Mouse (Mus musculus) MEL (cell line): Measurements from ENCODE around the gene Mfsd9. TPM values are rescaled to one million over a fixed set of nuclear protein-coding genes. Genes with fewer than 3 reads are reported as not detected.

Source experiments
- DNase-seq: peaks from one replicate; pipeline ENCODE4 v3.0.0; 2011; ENCODE audit warnings: low read depth, low spot score
- H3K27ac ChIP-seq: 2 replicates; pipeline ENCODE4 v1.5.1; 2012; ENCODE audit warnings: low read depth, mild to moderate bottlenecking, control low read depth, low read length, moderate library complexity; ENCODE audit not compliant: control insufficient read depth
- H3K27me3 ChIP-seq, 2 experiments: fragments of 150-350 bp in 1 of 2; sonication (generic) in 1 of 2; 2 replicates each; pipeline ENCODE4 v1.6.1; 2012; ENCODE audit warnings: low read length in 2 of 2, mild to moderate bottlenecking in 2 of 2, improper control_type of control experiment in 1 of 2, moderate library complexity in 1 of 2; ENCODE audit not compliant: insufficient read depth in 2 of 2, control insufficient read depth in 1 of 2
- H3K36me3 ChIP-seq, 2 experiments: 2 replicates each; pipeline ENCODE4 v1.6.1; 2012 to 2014; ENCODE audit warnings: low read length in 2 of 2, improper control_type of control experiment in 1 of 2, inconsistent platforms in 1 of 2, mild to moderate bottlenecking in 1 of 2; ENCODE audit not compliant: insufficient read depth in 2 of 2, control insufficient read depth in 1 of 2
- H3K4me1 ChIP-seq, 2 experiments: fragments of 150-350 bp in 1 of 2; sonication (generic) in 1 of 2; 2 replicates each; pipeline ENCODE4 v1.6.1; 2012; ENCODE audit warnings: low read length in 2 of 2, improper control_type of control experiment in 1 of 2, mild to moderate bottlenecking in 1 of 2; ENCODE audit not compliant: insufficient read depth in 2 of 2, control insufficient read depth in 1 of 2
- H3K4me3 ChIP-seq, 2 experiments: fragments of 150-350 bp in 1 of 2; sonication (generic) in 1 of 2; 2 replicates each; pipeline ENCODE4 v1.5.1; 2012; ENCODE audit warnings: low read depth in 2 of 2, low read length in 2 of 2, mild to moderate bottlenecking in 2 of 2, moderate library complexity in 2 of 2, control low read depth in 1 of 2, improper control_type of control experiment in 1 of 2; ENCODE audit not compliant: control insufficient read depth in 1 of 2, insufficient read depth in 1 of 2
- H3K79me2 ChIP-seq: 2 replicates; pipeline ENCODE4 v1.6.1; 2012; ENCODE audit warnings: mild to moderate bottlenecking, low read length, moderate library complexity; ENCODE audit not compliant: control insufficient read depth, poor library complexity, insufficient read depth
- H3K9ac ChIP-seq: 2 replicates; pipeline ENCODE4 v1.6.1; 2012; ENCODE audit warnings: low read depth, mild to moderate bottlenecking, control low read depth, low read length, moderate library complexity; ENCODE audit not compliant: control insufficient read depth, poor library complexity, severe bottlenecking
- H3K9me3 ChIP-seq: fragments of 150-350 bp; sonication (generic); replicated peaks from 2 replicates; pipeline ENCODE4 v1.6.1; 2012; ENCODE audit warnings: mild to moderate bottlenecking, low read length, improper control_type of control experiment, moderate library complexity; ENCODE audit not compliant: insufficient read depth
- CHD1 ChIP-seq: IDR thresholded peaks from 2 replicates; pipeline ENCODE4 v1.6.1; 2012; ENCODE audit warnings: low read depth, mild to moderate bottlenecking, inconsistent platforms, low read length, improper control_type of control experiment
- CHD2 ChIP-seq: IDR thresholded peaks from 2 replicates; pipeline ENCODE4 v1.6.1; 2011; ENCODE audit warnings: low read length, improper control_type of control experiment
- CTCF ChIP-seq, 3 experiments: IDR thresholded peaks in 2 of 3; conservative IDR thresholded peaks in 1 of 3; 2 replicates each; pipeline ENCODE4 v1.5.1; 2011 to 2012; ENCODE audit warnings: low read length in 3 of 3, low read depth in 2 of 3, mild to moderate bottlenecking in 2 of 3, improper control_type of control experiment in 1 of 3, inconsistent platforms in 1 of 3, mixed read lengths in 1 of 3, moderate library complexity in 1 of 3; ENCODE audit not compliant: control insufficient read depth in 1 of 3, insufficient read depth in 1 of 3, poor library complexity in 1 of 3, severe bottlenecking in 1 of 3
- EP300 ChIP-seq, 2 experiments: IDR thresholded peaks; 2 replicates each; pipeline ENCODE4 v1.6.1; 2011; ENCODE audit warnings: improper control_type of control experiment in 2 of 2, low read length in 2 of 2, low read depth in 1 of 2, mild to moderate bottlenecking in 1 of 2
- GATA1 ChIP-seq: IDR thresholded peaks from 2 replicates; pipeline ENCODE4 v1.6.1; 2011; ENCODE audit warnings: low read depth, low read length, improper control_type of control experiment
- MAZ ChIP-seq: IDR thresholded peaks from 2 replicates; pipeline ENCODE4 v1.6.1; 2012; ENCODE audit warnings: low read depth, mild to moderate bottlenecking, inconsistent platforms, low read length, improper control_type of control experiment
- MEF2A ChIP-seq: IDR thresholded peaks from 2 replicates; pipeline ENCODE4 v1.6.1; 2014; ENCODE audit warnings: low read depth, mild to moderate bottlenecking, inconsistent platforms, low read length, improper control_type of control experiment; ENCODE audit not compliant: poor library complexity, insufficient replicate concordance, severe bottlenecking; ENCODE audit errors: extremely low read depth
- MXI1 ChIP-seq: IDR thresholded peaks from 2 replicates; pipeline ENCODE4 v1.6.1; 2011; ENCODE audit warnings: mild to moderate bottlenecking, low read depth, low read length, improper control_type of control experiment
- MYB ChIP-seq: IDR thresholded peaks from 2 replicates; pipeline ENCODE4 v1.6.1; 2011; ENCODE audit warnings: mild to moderate bottlenecking, low read depth, low read length, improper control_type of control experiment
- MYC ChIP-seq: IDR thresholded peaks from 2 replicates; pipeline ENCODE4 v1.6.1; 2011; ENCODE audit warnings: low read depth, mild to moderate bottlenecking, low read length, improper control_type of control experiment, moderate library complexity
- POLR2AphosphoS2 ChIP-seq: IDR thresholded peaks from 2 replicates; pipeline ENCODE4 v1.6.1; 2011; ENCODE audit warnings: low read length, improper control_type of control experiment
- SIN3A ChIP-seq: IDR thresholded peaks from 2 replicates; pipeline ENCODE4 v1.6.1; 2012; ENCODE audit warnings: low read length, improper control_type of control experiment, inconsistent platforms
- TBP ChIP-seq: IDR thresholded peaks from 2 replicates; pipeline ENCODE4 v1.8.0; 2011; ENCODE audit warnings: low read depth, low read length, improper control_type of control experiment
- UBTF ChIP-seq: IDR thresholded peaks from 2 replicates; pipeline ENCODE4 v1.6.1; 2012; ENCODE audit warnings: low read depth, mild to moderate bottlenecking, inconsistent platforms, low read length, improper control_type of control experiment, moderate library complexity, borderline replicate concordance; ENCODE audit not compliant: insufficient read depth
- USF2 ChIP-seq, 2 experiments: IDR thresholded peaks; 2 replicates each; pipeline ENCODE4 v1.6.1; 2011 to 2012; ENCODE audit warnings: improper control_type of control experiment in 2 of 2, low read length in 2 of 2, borderline replicate concordance in 1 of 2, inconsistent platforms in 1 of 2, low read depth in 1 of 2, mild to moderate bottlenecking in 1 of 2; ENCODE audit not compliant: insufficient read depth in 1 of 2
- ZMIZ1 ChIP-seq: IDR thresholded peaks from 2 replicates; pipeline ENCODE4 v1.6.1; 2012; ENCODE audit warnings: low read depth, mild to moderate bottlenecking, inconsistent platforms, low read length, improper control_type of control experiment, moderate library complexity
- ZNF384 ChIP-seq: IDR thresholded peaks from 2 replicates; pipeline ENCODE4 v1.6.1; 2012; ENCODE audit warnings: low read depth, mild to moderate bottlenecking, inconsistent platforms, low read length, improper control_type of control experiment
- polyA plus RNA-seq, 2 experiments: library from polyadenylated mRNA; stranded (reverse) in 1 of 2; unstranded in 1 of 2; fragments of >175 nt in 1 of 2; fragments of >200 nt in 1 of 2; gene quantifications; 2 replicates each; pipeline versions ENCODE4 v1.2.1 to v1.2.4; 2012; ENCODE audit warnings: low replicate concordance in 2 of 2, low read depth in 1 of 2; ENCODE audit not compliant: insufficient read length in 2 of 2, insufficient read depth in 1 of 2, missing spikeins in 1 of 2
- total RNA-seq: library from RNA; depleted of rRNA; stranded (reverse); fragments of 300-350 nt; gene quantifications from 2 replicates; pipeline ENCODE4 v1.2.3, GENCODE M21; 2012; rRNA removed

The Mfsd9 gene
- total and polyA plus RNA-seq, 3 experiments: 1.0 to 1.4 TPM; not detected in 1

GRCm38 (mm10) chr1:40726051-40726450 lies 64.4 kb downstream of the Mfsd9 start:
- H3K27ac ChIP-seq: no peak overlapping the region
- DNase-seq: no peak
- no peak for TF ChIP-seq CHD2
- TF ChIP-seq USF2 (IDR thresholded peaks at IDR 0.05; ENCODE audit: borderline replicate concordance in 1 of 2, insufficient read depth in 1 of 2, low read depth in 1 of 2, low read length in 2 of 2): no peak
- TF ChIP-seq POLR2AphosphoS2: no peak
- no peak for TF ChIP-seq ZNF384
- no peak for TF ChIP-seq MYB
- no peak for TF ChIP-seq GATA1
- no peak for TF ChIP-seq MYC
- no peak for TF ChIP-seq MAZ
- TF ChIP-seq EP300 (IDR thresholded peaks at IDR 0.05; ENCODE audit: low read depth in 1 of 2, low read length in 2 of 2): no peak
- no peak for TF ChIP-seq MEF2A
- TF ChIP-seq MXI1: no peak
- TF ChIP-seq CTCF (IDR thresholded peaks at IDR 0.05 in 2 of 3, conservative IDR thresholded peaks at IDR 0.05 in 1 of 3; ENCODE audit: control insufficient read depth in 1 of 3, insufficient read depth in 1 of 3, low read depth in 2 of 3, low read length in 3 of 3, poor library complexity in 1 of 3, severe bottlenecking in 1 of 3): no peak
- TF ChIP-seq ZMIZ1: no peak
- no peak for TF ChIP-seq UBTF
- TF ChIP-seq CHD1: no peak
- no peak for TF ChIP-seq TBP
- no peak for TF ChIP-seq SIN3A
- no peaks in the 10 kb centered on the region for H3K79me2 ChIP-seq
- H3K9ac ChIP-seq: no peak overlapping the region
- no peaks in the 10 kb centered on the region for H3K36me3 ChIP-seq
- H3K4me1 ChIP-seq: no peaks in the 10 kb centered on the region
- no peaks in the 10 kb centered on the region for H3K27me3 ChIP-seq
- no peak overlapping the region for H3K4me3 ChIP-seq
- H3K9me3 ChIP-seq: no peaks in the 10 kb centered on the region

Other genes with a start within 250 kb of the Mfsd9 start
- not detected in 2 replicates for gene Slc9a4, start 210.6 kb downstream of the Mfsd9 start, total RNA-seq
- gene Slc9a4, start 210.6 kb downstream of the Mfsd9 start, polyA plus RNA-seq: not detected
- gene Slc9a2, start 110.1 kb downstream of the Mfsd9 start, total RNA-seq: not detected in 2 replicates
- gene Slc9a2, start 110.1 kb downstream of the Mfsd9 start, polyA plus RNA-seq: not detected
- gene Tmem182, start 14.9 kb upstream of the Mfsd9 start, total RNA-seq: not detected in 2 replicates
- gene Tmem182, start 14.9 kb upstream of the Mfsd9 start, polyA plus RNA-seq: not detected